Mouse (Mus musculus): ENCODE data around the gene Sept8.

Gene Sept8

DNA sequence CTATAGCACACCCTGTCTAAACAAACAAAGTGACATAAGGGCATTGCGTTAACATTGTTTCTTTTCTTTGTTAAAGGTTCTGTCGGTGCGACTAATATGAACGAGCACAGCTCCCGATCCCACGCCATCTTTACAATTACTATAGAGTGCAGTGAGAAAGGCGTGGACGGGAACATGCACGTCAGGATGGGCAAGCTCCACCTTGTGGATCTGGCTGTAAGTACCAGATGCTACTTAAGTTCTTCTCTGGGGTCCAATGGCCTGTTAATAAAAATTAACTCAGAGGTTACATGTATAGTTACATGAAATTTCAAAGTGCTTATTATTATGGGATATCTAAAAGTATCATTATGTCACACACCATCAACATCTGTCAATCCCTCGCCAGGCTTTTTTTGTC lies 64.1 kb downstream of the Sept8 start:
- no peak for DNase-seq (ENCODE audit: low spot score in 2 of 2)

GRCm38 (mm10) chr11:53584849-53585248 lies 65.8 kb downstream of the Sept8 start:
- no peak for DNase-seq (ENCODE audit: low spot score in 2 of 2)

DNA sequence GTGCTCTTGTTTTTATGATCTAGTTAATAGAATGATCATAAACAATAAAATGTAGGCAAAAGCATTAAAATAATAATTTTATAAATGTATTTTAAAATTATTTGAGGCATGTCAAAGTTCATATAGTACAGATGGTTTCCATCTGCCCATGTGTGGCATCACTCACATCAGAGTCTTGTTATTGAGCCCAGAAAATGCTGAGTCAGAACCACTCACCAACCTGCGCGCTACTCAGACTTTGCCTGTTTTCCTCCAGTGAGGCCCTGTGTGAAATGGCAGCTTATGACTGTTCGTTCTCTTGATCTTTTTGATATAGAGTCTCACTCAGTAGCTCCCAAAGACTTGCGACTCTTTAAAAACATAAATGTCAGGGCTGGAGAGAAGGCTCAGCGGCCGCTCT lies 66.5 kb downstream of the Sept8 start:
- DNase-seq (ENCODE audit: low spot score in 2 of 2), result no peak

- no peak for DNase-seq (ENCODE audit: low spot score in 2 of 2)
Measured at GRCm38 (mm10) chr11:53588279-53588678, 69.2 kb downstream of the Sept8 start.

GRCm38 (mm10) chr11:53590368-53590768 lies 71.3 kb downstream of the Sept8 start:
- DNase-seq (ENCODE audit: low spot score in 2 of 2), result peak; percentile 40 to 58

DNA sequence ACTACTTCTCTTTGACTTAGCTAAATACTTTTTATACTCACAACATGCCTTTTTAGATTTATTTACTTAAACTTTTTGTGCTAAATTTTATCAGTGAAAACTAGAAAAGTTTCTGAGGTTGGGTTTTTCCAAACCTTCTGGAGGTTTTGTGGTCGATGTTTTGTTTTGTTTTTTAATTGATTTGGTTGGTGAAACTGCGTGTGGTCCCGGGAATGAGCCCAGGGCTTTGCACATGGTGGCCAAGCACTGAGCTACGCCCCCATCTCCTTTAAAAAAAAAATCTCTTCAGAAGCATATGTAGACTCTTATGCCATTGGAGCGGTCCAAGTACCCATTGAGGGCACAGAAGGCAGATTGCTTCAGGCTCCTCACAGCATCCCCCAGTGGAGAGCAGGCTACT lies 72.1 kb downstream of the Sept8 start:
- no peak for DNase-seq (ENCODE audit: low spot score in 2 of 2)
